Mouse (Mus musculus) urinary bladder, postnatal 10 days (tissue): ENCODE measurements around the gene Tmc2.

ENCODE experiments used
- DNase-seq: peaks from one replicate; pipeline ENCODE4 v3.0.0; 2022; ENCODE audit warnings: low spot score

Gene Tmc2

GRCm38 (mm10) chr2:130256762-130257161 is 61.8 kb downstream of the Tmc2 start:
- DNase-seq: no peak

- DNase-seq: no peak
Observed at GRCm38 (mm10) chr2:130260822-130261221, 65.8 kb downstream of the Tmc2 start.

- no peak for DNase-seq
Observed at GRCm38 (mm10) chr2:130261914-130262313, 66.9 kb downstream of the Tmc2 start.

- DNase-seq: no peak
Observed at GRCm38 (mm10) chr2:130262398-130262797, 67.4 kb downstream of the Tmc2 start.

GRCm38 (mm10) chr2:130265520-130265919 is 70.5 kb downstream of the Tmc2 start:
- DNase-seq: no peak

GRCm38 (mm10) chr2:130268074-130268473 is 73.1 kb downstream of the Tmc2 start:
- no peak for DNase-seq

GRCm38 (mm10) chr2:130273732-130274131 is 78.7 kb downstream of the Tmc2 start:
- no peak for DNase-seq

- DNase-seq: peak; percentile 95
Observed at GRCm38 (mm10) chr2:130274149-130274861, 79.3 kb downstream of the Tmc2 start, which contains the start of gene Nop56. Nop56 (plus strand) TSS chr2:130274430.

GRCm38 (mm10) chr2:130274862-130275261 is 79.9 kb downstream of the Tmc2 start:
- DNase-seq: no peak

- no peak for DNase-seq
Observed at GRCm38 (mm10) chr2:130275649-130276048, 80.7 kb downstream of the Tmc2 start.

GRCm38 (mm10) chr2:130279600-130280091 is 84.7 kb downstream of the Tmc2 start:
- no peak for DNase-seq

GRCm38 (mm10) chr2:130280224-130280623 is 85.2 kb downstream of the Tmc2 start:
- no peak for DNase-seq

- DNase-seq: no peak
Observed at GRCm38 (mm10) chr2:130280818-130281217, 85.8 kb downstream of the Tmc2 start.

- peak; percentile 73 for DNase-seq
Observed at GRCm38 (mm10) chr2:130283854-130284654, 89.1 kb downstream of the Tmc2 start, which contains the start of gene Idh3b. Idh3b (minus strand) TSS chr2:130284547.

- DNase-seq: no peak
Observed at GRCm38 (mm10) chr2:130289086-130289485, 94.1 kb downstream of the Tmc2 start.

- no peak for DNase-seq
Observed at GRCm38 (mm10) chr2:130291434-130291833, 96.4 kb downstream of the Tmc2 start.

GRCm38 (mm10) chr2:130293009-130293408 is 98.0 kb downstream of the Tmc2 start:
- no peak for DNase-seq

GRCm38 (mm10) chr2:130293486-130293885 is 98.5 kb downstream of the Tmc2 start:
- no peak for DNase-seq

- DNase-seq: no peak
Observed at GRCm38 (mm10) chr2:130294218-130294935, 99.4 kb downstream of the Tmc2 start.

GRCm38 (mm10) chr2:130294936-130295277 is 99.9 kb downstream of the Tmc2 start, which contains the start of gene Ebf4:
Ebf4 (plus strand) TSS chr2:130295169.
- no peak for DNase-seq

GRCm38 (mm10) chr2:130295331-130296133 is 100.5 kb downstream of the Tmc2 start:
- DNase-seq: no peak
